Mouse (Mus musculus) heart, postnatal 36 days (tissue): ENCODE results near the gene Phox2b. TPM values are rescaled to one million over a fixed set of nuclear protein-coding genes. Genes with fewer than 3 reads are reported as not detected.

ENCODE experiments used
- DNase-seq, 2 experiments: peaks; one replicate each; pipeline ENCODE4 v3.0.0; 2021 to 2022
- intact Hi-C: fragments of 180-260 bp; cut with DNase I; formaldehyde crosslinking; loops from one replicate; pipeline ENCODE4 v1.15.1; 2025
- microRNA-seq, 2 experiments: library from miRNA; unstranded; fragments of <30 nt; microRNA quantifications; one replicate each; pipeline ENCODE4 v1.2.0; 2021; ENCODE audit warnings: borderline number of aligned reads in 2 of 2
- total RNA-seq, 2 experiments: library from RNA; stranded (reverse); gene quantifications; 2 replicates each; pipeline ENCODE4 v1.2.3; 2021

Phox2b gene
- total RNA-seq, 2 experiments from 2014 or later, result not detected

GRCm38 (mm10) chr5:67095153-67095552 lies 3.9 kb downstream of the Phox2b start:
- intact Hi-C loops, result no loop called here
- DNase-seq, result peak; percentile 5 to 6

GRCm38 (mm10) chr5:67093991-67094390 lies 5.1 kb downstream of the Phox2b start:
- DNase-seq, result no peak
- intact Hi-C loops, result no loop called here

- DNase-seq, result no peak
Observed at GRCm38 (mm10) chr5:67091766-67092165, 7.3 kb downstream of the Phox2b start.

GRCm38 (mm10) chr5:67090856-67091255 lies 8.2 kb downstream of the Phox2b start:
- no peak for DNase-seq
- intact Hi-C loops, result no loop called here

More at GRCm38 (mm10) chr5:67091766-67092165, 7.3 kb downstream of the Phox2b start:
- intact Hi-C loops, result no loop called here

- DNase-seq, result no peak
- intact Hi-C loops, result no loop called here
Observed at GRCm38 (mm10) chr5:67083117-67083516, 16.0 kb downstream of the Phox2b start.

GRCm38 (mm10) chr5:67063596-67063995 lies 35.5 kb downstream of the Phox2b start:
- no peak for DNase-seq
- intact Hi-C loops, result no loop called here

- intact Hi-C loops, result no loop called here
- no peak for DNase-seq
Observed at GRCm38 (mm10) chr5:67060519-67060918, 38.6 kb downstream of the Phox2b start.

GRCm38 (mm10) chr5:67057803-67058202 lies 41.3 kb downstream of the Phox2b start:
- intact Hi-C loops, result no loop called here
- DNase-seq, result no peak

GRCm38 (mm10) chr5:67048003-67048402 lies 51.1 kb downstream of the Phox2b start:
- peak in 1 of 2 experiments; percentile 40 for DNase-seq
- intact Hi-C loops, result loop anchor here (1.0 kb wide), 1 partner anchor 184 kb away; no protein-coding TSS in a partner anchor

Small RNA genes within 50 kb of the gene (microRNA-seq; reads per million reads assigned to microRNA genes)
- 0 reads per million in 2 experiments for gene Gm23841

Other genes with a start within 250 kb of the Phox2b start
- 10 to 100 TPM; 43.2 to 52.8 TPM for gene Tmem33, start 161.3 kb upstream of the Phox2b start, total RNA-seq
- gene Slc30a9, start 207.7 kb upstream of the Phox2b start, total RNA-seq, result 100 to 1,000 TPM; 154 to 172 TPM